Mouse (Mus musculus) small intestine, adult 2 months (tissue): ENCODE data around the gene Elf5.

ENCODE experiments used
- CTCF ChIP-seq: fragments of 200-500 bp; IDR thresholded peaks from 2 replicates; pipeline ENCODE4 v1.5.1; 2012; ENCODE audit warnings: low read depth, mild to moderate bottlenecking, control low read depth, inconsistent platforms, low read length, moderate library complexity, mixed read lengths; ENCODE audit not compliant: insufficient replicate concordance, insufficient read length; ENCODE audit errors: extremely low read depth
- POLR2A ChIP-seq: fragments of 200-500 bp; IDR thresholded peaks from 2 replicates; pipeline ENCODE4 v1.6.1; 2012; ENCODE audit warnings: low read depth, mild to moderate bottlenecking, control low read depth, inconsistent platforms, low read length, moderate library complexity

- no peak for TF ChIP-seq POLR2A
- peak; percentile 76; the same call in 1 of the 2 replicates for TF ChIP-seq CTCF
Measured at GRCm38 (mm10) chr2:103439710-103440109, 28.2 kb downstream of the Elf5 start.
